Mouse (Mus musculus) neural tube, embryonic 13.5 days (tissue): ENCODE results near the gene Smarcc2. TPM values are rescaled to one million over a fixed set of nuclear protein-coding genes. Genes with fewer than 3 reads are reported as not detected.

Experiments
- ATAC-seq: fragments of 200-750 bp; cut with Nextera tagmentation; 2 replicates; pipeline ENCODE4 v1.8.0; 2017; ENCODE audit warnings: low read depth, mild to moderate bottlenecking, moderate TSS enrichment, moderate library complexity
- H3K27ac ChIP-seq: fragments of 300-500 bp; sonication (generic); replicated peaks from 2 replicates; pipeline ENCODE4 v1.5.1; 2015; ENCODE audit warnings: moderate library complexity, mild to moderate bottlenecking, inconsistent platforms
- H3K27me3 ChIP-seq: fragments of 300-500 bp; sonication (generic); 2 replicates; pipeline ENCODE4 v1.6.1; 2015; ENCODE audit warnings: mild to moderate bottlenecking, inconsistent platforms
- H3K36me3 ChIP-seq: fragments of 300-500 bp; sonication (generic); 2 replicates; pipeline ENCODE4 v1.6.1; 2015; ENCODE audit warnings: mild to moderate bottlenecking, inconsistent platforms
- H3K4me1 ChIP-seq: fragments of 300-500 bp; sonication (generic); replicated peaks from 2 replicates; pipeline ENCODE4 v1.6.1; 2015; ENCODE audit warnings: inconsistent platforms
- H3K4me2 ChIP-seq: fragments of 300-500 bp; sonication (generic); 2 replicates; pipeline ENCODE4 v1.6.1; 2015; ENCODE audit warnings: inconsistent platforms, mild to moderate bottlenecking, moderate library complexity
- H3K4me3 ChIP-seq: fragments of 300-500 bp; sonication (generic); 2 replicates; pipeline ENCODE4 v1.5.1; 2015; ENCODE audit warnings: mild to moderate bottlenecking, inconsistent platforms
- H3K9ac ChIP-seq: fragments of 300-500 bp; sonication (generic); 2 replicates; pipeline ENCODE4 v1.6.1; 2015; ENCODE audit warnings: moderate library complexity, mild to moderate bottlenecking, inconsistent platforms
- H3K9me3 ChIP-seq: fragments of 300-500 bp; sonication (generic); 2 replicates; pipeline ENCODE4 v1.6.1; 2016; ENCODE audit warnings: inconsistent platforms
- WGBS: fragments of 180-500 bp; shearing (Covaris S2); methylation state at CpG from one replicate; pipeline ENCODE4 v1.1.7; 2015; 5-methylcytosine and 5-hydroxymethylcytosine counted together
- polyA plus RNA-seq: library from polyadenylated mRNA; unstranded; fragments of >200 nt; fragmentation: Nextera tagmentation; extraction: Ambion mirVana; gene quantifications from 2 replicates; pipeline ENCODE4 v1.2.1, GENCODE M21; 2015

Smarcc2 gene
- polyA plus RNA-seq, 1 experiment from 2014 or later = 176 TPM

- Histone ChIP-seq H3K9ac (no peak overlapping the region), H3K27me3 (no peaks in the 10 kb centered on the region), H3K36me3 (peaks cover 37% of the 10 kb centered on the region), H3K4me2 (no peak overlapping the region), H3K27ac (no peak overlapping the region), H3K4me3 (no peak overlapping the region), H3K9me3 (no peaks in the 10 kb centered on the region), H3K4me1 (no peaks in the 10 kb centered on the region)
- ATAC-seq = no peak
- 87% methylated on average over 9 of the region's 9 CpGs for WGBS
These were observed 50.2 kb downstream of the Smarcc2 start for GRCm38 (mm10) chr10:128509203-128509602.

DNA sequence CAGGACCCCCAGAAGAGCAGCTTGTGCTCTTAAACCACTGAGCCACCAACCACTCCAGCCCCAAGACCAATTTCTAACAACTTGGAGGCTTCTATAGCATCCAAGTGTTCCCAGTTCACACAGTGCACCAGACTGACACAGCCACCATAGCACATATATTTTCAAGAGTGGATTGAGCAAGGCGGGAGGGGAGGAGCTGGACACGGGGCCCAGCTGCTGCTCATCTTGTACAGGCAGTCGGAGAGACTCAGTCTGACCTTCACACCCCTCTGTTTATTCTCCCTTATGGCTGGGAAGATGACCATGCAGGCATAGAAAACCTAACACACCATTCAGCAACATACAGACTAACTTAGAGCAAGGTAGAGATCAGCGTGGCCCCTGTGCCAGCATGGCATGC lies 50.8 kb downstream of the Smarcc2 start:
- no peak overlapping the region for H3K4me2 ChIP-seq
- H3K27ac ChIP-seq = no peak overlapping the region
- H3K9ac ChIP-seq = no peak overlapping the region
- peaks cover 38% of the 10 kb centered on the region for H3K36me3 ChIP-seq
- no peak for ATAC-seq
- no peaks in the 10 kb centered on the region for H3K9me3 ChIP-seq
- no peak overlapping the region for H3K4me3 ChIP-seq
- H3K4me1 ChIP-seq = no peaks in the 10 kb centered on the region
- 81% methylated on average over 4 of the region's 4 CpGs for WGBS
- H3K27me3 ChIP-seq = no peaks in the 10 kb centered on the region

DNA sequence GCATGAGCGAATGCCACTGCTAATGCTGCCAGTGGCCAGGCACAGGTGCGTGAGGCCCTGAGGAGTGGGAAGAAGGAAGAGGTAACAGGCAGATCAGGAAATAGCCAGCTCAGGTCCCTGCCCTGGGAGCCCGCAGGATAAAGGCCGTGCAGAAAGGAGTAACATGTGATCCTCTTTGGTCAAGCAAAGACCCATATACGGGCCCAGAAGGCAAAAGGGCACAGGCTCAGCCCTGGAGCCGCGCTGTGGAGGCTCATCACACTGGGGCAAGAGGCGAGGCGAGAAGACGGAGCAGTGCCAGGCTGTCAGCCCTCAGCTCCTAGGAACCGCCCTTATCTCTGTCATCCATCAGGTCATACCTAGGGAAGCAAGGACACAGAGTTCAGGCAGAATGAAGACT lies 51.3 kb downstream of the Smarcc2 start:
- 90% methylated on average over 11 of the region's 11 CpGs for WGBS
- no peak overlapping the region for H3K27ac ChIP-seq

GRCm38 (mm10) chr10:128511189-128511588 lies 52.1 kb downstream of the Smarcc2 start:
- Histone ChIP-seq H3K4me2 (no peak overlapping the region), H3K36me3 (peaks cover 47% of the 10 kb centered on the region), H3K27me3 (peaks cover 9% of the 10 kb centered on the region), H3K4me3 (no peak overlapping the region), H3K4me1 (no peaks in the 10 kb centered on the region), H3K9me3 (no peaks in the 10 kb centered on the region), H3K9ac (no peak overlapping the region), H3K27ac (no peak overlapping the region)
- 92% methylated on average over 9 of the region's 9 CpGs for WGBS
- no peak for ATAC-seq

More for the DNA sequence above, 51.3 kb downstream of the Smarcc2 start:
- Histone ChIP-seq H3K9me3 (no peaks in the 10 kb centered on the region), H3K4me3 (no peak overlapping the region), H3K36me3 (peaks cover 42% of the 10 kb centered on the region), H3K27me3 (no peaks in the 10 kb centered on the region), H3K9ac (no peak overlapping the region), H3K4me1 (no peaks in the 10 kb centered on the region), H3K4me2 (no peak overlapping the region)
- no peak for ATAC-seq

GRCm38 (mm10) chr10:128511761-128512160 lies 52.7 kb downstream of the Smarcc2 start:
- WGBS = 91% methylated on average over 12 of the region's 12 CpGs
- Histone ChIP-seq H3K9ac (no peak overlapping the region), H3K4me1 (no peaks in the 10 kb centered on the region), H3K27ac (no peak overlapping the region), H3K27me3 (peaks cover 14% of the 10 kb centered on the region), H3K4me3 (no peak overlapping the region), H3K36me3 (peaks cover 53% of the 10 kb centered on the region), H3K9me3 (no peaks in the 10 kb centered on the region), H3K4me2 (no peak overlapping the region)
- no peak for ATAC-seq

DNA sequence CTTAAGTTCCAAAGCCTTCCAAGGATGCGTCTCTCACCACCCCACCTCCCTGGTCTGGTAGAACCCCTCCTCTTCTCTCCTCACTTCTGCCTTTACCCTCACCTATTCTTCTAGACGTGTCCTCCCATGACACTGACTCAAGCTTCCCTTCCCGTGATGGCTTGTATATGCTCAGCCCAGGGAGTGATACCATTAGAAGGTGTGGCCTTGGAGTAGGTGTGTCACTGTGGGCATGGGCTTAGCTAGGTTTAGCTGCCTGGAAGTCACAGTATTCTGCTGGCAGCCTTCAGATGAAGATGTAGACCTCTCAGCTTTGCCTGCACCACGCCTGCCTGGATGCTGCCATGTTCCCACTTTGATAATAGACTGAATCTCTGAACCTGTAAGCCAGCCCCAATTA lies 56.0 kb downstream of the Smarcc2 start:
- Histone ChIP-seq H3K4me1 (no peaks in the 10 kb centered on the region), H3K36me3 (peaks cover 69% of the 10 kb centered on the region), H3K4me3 (no peak overlapping the region), H3K27me3 (peaks cover 29% of the 10 kb centered on the region), H3K9me3 (no peaks in the 10 kb centered on the region), H3K4me2 (no peak overlapping the region), H3K27ac (no peak overlapping the region), H3K9ac (no peak overlapping the region)
- 86% methylated on average over 4 of the region's 4 CpGs for WGBS
- no peak for ATAC-seq

- peaks cover 71% of the 10 kb centered on the region for H3K36me3 ChIP-seq
- H3K4me3 ChIP-seq = no peak overlapping the region
- peaks cover 29% of the 10 kb centered on the region for H3K27me3 ChIP-seq
- no peaks in the 10 kb centered on the region for H3K9me3 ChIP-seq
- no peak overlapping the region for H3K27ac ChIP-seq
- H3K4me1 ChIP-seq = no peaks in the 10 kb centered on the region
- ATAC-seq = no peak
- H3K4me2 ChIP-seq = no peak overlapping the region
- no peak overlapping the region for H3K9ac ChIP-seq
- WGBS = 23% methylated on average over 20 of the region's 20 CpGs
These were observed 57.0 kb downstream of the Smarcc2 start for GRCm38 (mm10) chr10:128516029-128516428.

DNA sequence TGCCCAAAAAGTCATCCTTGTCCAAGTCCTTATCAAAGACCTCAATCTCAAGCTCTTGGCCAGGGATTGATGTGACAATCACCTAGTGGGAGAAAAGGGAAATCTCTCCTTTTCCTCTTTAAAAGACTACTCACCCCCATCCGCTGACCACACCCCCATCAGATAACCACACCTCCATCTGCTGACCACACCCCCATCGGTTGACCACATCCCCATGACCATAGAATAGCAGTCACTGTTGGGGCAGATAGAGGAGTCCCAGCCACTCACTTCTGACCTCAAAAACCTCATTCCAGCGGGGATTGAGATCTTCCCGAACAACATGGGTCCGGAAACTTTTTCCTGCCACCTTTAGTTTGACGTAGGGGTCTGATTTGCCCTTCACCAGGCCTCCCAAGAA lies 57.6 kb downstream of the Smarcc2 start:
- no peak overlapping the region for H3K27ac ChIP-seq
- no peak overlapping the region for H3K4me2 ChIP-seq
- H3K4me3 ChIP-seq = no peak overlapping the region
- H3K4me1 ChIP-seq = no peaks in the 10 kb centered on the region
- peaks cover 67% of the 10 kb centered on the region for H3K36me3 ChIP-seq
- H3K9me3 ChIP-seq = no peaks in the 10 kb centered on the region
- ATAC-seq = no peak
- 18% methylated on average over 6 of the region's 6 CpGs for WGBS
- H3K27me3 ChIP-seq = peaks cover 29% of the 10 kb centered on the region
- H3K9ac ChIP-seq = no peak overlapping the region

GRCm38 (mm10) chr10:128518833-128519232 lies 59.8 kb downstream of the Smarcc2 start:
- Histone ChIP-seq H3K9ac (no peak overlapping the region), H3K27ac (no peak overlapping the region), H3K36me3 (peaks cover 53% of the 10 kb centered on the region), H3K4me1 (peaks cover under 1% of the 10 kb centered on the region; the same call in 1 of the 2 replicates), H3K9me3 (no peaks in the 10 kb centered on the region), H3K4me2 (no peak overlapping the region), H3K27me3 (peaks cover 29% of the 10 kb centered on the region), H3K4me3 (no peak overlapping the region)
- no peak for ATAC-seq
- WGBS = 71% methylated on average over 7 of the region's 7 CpGs

GRCm38 (mm10) chr10:128520591-128520990 lies 61.5 kb downstream of the Smarcc2 start:
- Histone ChIP-seq H3K4me1 (peaks cover 11% of the 10 kb centered on the region), H3K27me3 (peaks cover 35% of the 10 kb centered on the region), H3K4me3 (no peak overlapping the region), H3K36me3 (peaks cover 43% of the 10 kb centered on the region), H3K9ac (no peak overlapping the region), H3K4me2 (no peak overlapping the region), H3K9me3 (no peaks in the 10 kb centered on the region), H3K27ac (no peak overlapping the region)
- WGBS = 88% methylated on average over 16 of the region's 16 CpGs
- ATAC-seq = no peak

DNA sequence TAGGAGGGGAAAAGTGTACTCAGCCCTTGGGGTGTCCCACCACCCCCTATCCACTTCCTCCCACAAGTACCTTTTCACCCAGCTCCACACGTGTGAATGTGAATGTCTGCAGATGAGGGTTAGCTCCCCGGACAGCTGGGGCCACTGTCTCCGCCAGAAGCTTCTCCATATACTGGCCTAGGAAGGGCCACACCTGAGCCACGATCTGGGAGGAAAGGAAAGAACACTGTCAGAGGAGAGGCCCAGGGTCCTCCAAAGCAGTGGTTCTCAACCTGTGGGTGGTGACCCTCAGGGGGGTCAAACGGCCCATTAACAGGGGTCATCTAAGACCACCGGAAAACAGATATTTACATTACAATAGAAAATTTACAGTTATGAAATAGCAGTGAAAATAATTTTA lies 63.3 kb downstream of the Smarcc2 start:
- Histone ChIP-seq H3K36me3 (peaks cover 26% of the 10 kb centered on the region), H3K27ac (no peak overlapping the region), H3K4me2 (no peak overlapping the region), H3K9ac (no peak overlapping the region), H3K4me1 (peaks cover 19% of the 10 kb centered on the region), H3K9me3 (no peaks in the 10 kb centered on the region), H3K27me3 (peaks cover 17% of the 10 kb centered on the region), H3K4me3 (no peak overlapping the region)
- 78% methylated on average over 6 of the region's 6 CpGs for WGBS
- no peak for ATAC-seq

- Histone ChIP-seq H3K27ac (peak overlapping the region; percentile 80), H3K4me1 (peaks cover 19% of the 10 kb centered on the region), H3K9me3 (no peaks in the 10 kb centered on the region), H3K36me3 (peaks cover 17% of the 10 kb centered on the region), H3K4me2 (peak overlapping the region; percentile 99), H3K27me3 (peaks cover 9% of the 10 kb centered on the region), H3K9ac (peak overlapping the region; percentile 81), H3K4me3 (peak overlapping the region; percentile 76)
- 6% methylated on average over 11 of the region's 11 CpGs for WGBS
- ATAC-seq = no peak
These were observed 65.2 kb downstream of the Smarcc2 start for GRCm38 (mm10) chr10:128524111-128524731.
